Mouse (Mus musculus): ENCODE results near the gene Lpin1. TPM values are rescaled to one million over a fixed set of nuclear protein-coding genes. Genes with fewer than 3 reads are reported as not detected.

The Lpin1 gene
- 5.0 and 5.8 TPM in 2 replicates for polyA plus RNA-seq (2012; rRNA removed)

GRCm38 (mm10) chr12:16610936-16611335, at the start of gene Lpin1:
Gene Lpin1 (minus strand): TSS chr12:16610966.

GRCm38 (mm10) chr12:16653332-16654093, 42.7 kb upstream of the Lpin1 start, which contains the start of gene Ntsr2:
Gene Ntsr2 (plus strand): TSS chr12:16653382.

Other genes with a start within 250 kb of the Lpin1 start
- 0.14 TPM in 1 of 2 replicates, not detected in the other for gene Ntsr2, start 42.4 kb upstream of the Lpin1 start, polyA plus RNA-seq (2012; rRNA removed)
- gene Greb1, start 189.9 kb upstream of the Lpin1 start, polyA plus RNA-seq (2012; rRNA removed), result 5.8 and 8.4 TPM in 2 replicates
- gene E2f6, start 200.0 kb upstream of the Lpin1 start, polyA plus RNA-seq (2012; rRNA removed), result 10.0 and 11.7 TPM in 2 replicates